Mouse (Mus musculus): Measurements from ENCODE around the gene Gm10273. TPM values are rescaled to one million over a fixed set of nuclear protein-coding genes. Genes with fewer than 3 reads are reported as not detected.

The Gm10273 gene
- polyA plus RNA-seq, 1 experiment = 11.3 TPM

Other genes with a start within 250 kb of the Gm10273 start
- 7.8 and 9.6 TPM in 2 replicates for gene Sept10, start 173.8 kb upstream of the Gm10273 start, polyA plus RNA-seq (2012; rRNA removed)
- gene Sowahc, start 173.7 kb upstream of the Gm10273 start, polyA plus RNA-seq (2012; rRNA removed) = 4.9 and 5.6 TPM in 2 replicates
- 27.4 and 29.2 TPM in 2 replicates for gene P4ha1, start 72.3 kb upstream of the Gm10273 start, polyA plus RNA-seq (2012; rRNA removed)
- gene Pla2g12b, start 8.0 kb downstream of the Gm10273 start, polyA plus RNA-seq (2012; rRNA removed) = 0.16 TPM in 1 of 2 replicates, not detected in the other
- gene Oit3, start 46.1 kb downstream of the Gm10273 start, polyA plus RNA-seq (2012; rRNA removed) = 0.26 and 0.40 TPM in 2 replicates
- not detected in 2 replicates for gene Gm10322, start 220.4 kb downstream of the Gm10273 start, polyA plus RNA-seq (2012; rRNA removed)
- gene Mcu, start 221.1 kb downstream of the Gm10273 start, polyA plus RNA-seq (2012; rRNA removed) = 28.5 and 30.0 TPM in 2 replicates